Mouse (Mus musculus) forebrain, embryonic 16.5 days (tissue): ENCODE measurements at regions not wholly inside any gene's neighbourhood (a gene's known extent, or its start where the extent isn't known, plus 50 kb on each side); places are given as distances from the start of the nearest gene placed in this dataset.
A peak's percentile ranks its signal among the peaks of the same experiment; 100 is the strongest.

Source experiments
- ATAC-seq: fragments of 200-750 bp; cut with Nextera tagmentation; 2 replicates; pipeline ENCODE4 v1.8.0; 2017; ENCODE audit warnings: mild to moderate bottlenecking, moderate library complexity
- H3K27ac ChIP-seq: fragments of 300-500 bp; sonication (generic); 2 replicates; pipeline ENCODE4 v1.5.1; 2014; ENCODE audit warnings: low read length, control low read depth
- H3K27me3 ChIP-seq: fragments of 300-500 bp; sonication (generic); replicated peaks from 2 replicates; pipeline ENCODE4 v1.6.1; 2014; ENCODE audit warnings: low read length; ENCODE audit not compliant: control insufficient read depth, insufficient read depth
- H3K36me3 ChIP-seq: fragments of 300-500 bp; sonication (generic); 2 replicates; pipeline ENCODE4 v1.6.1; 2014; ENCODE audit not compliant: control insufficient read depth, insufficient read depth
- H3K4me1 ChIP-seq: fragments of 300-500 bp; sonication (generic); replicated peaks from 2 replicates; pipeline ENCODE4 v1.6.1; 2014; ENCODE audit warnings: low read length; ENCODE audit not compliant: control insufficient read depth, insufficient read depth
- H3K4me2 ChIP-seq: fragments of 300-500 bp; sonication (generic); 2 replicates; pipeline ENCODE4 v1.6.1; 2014; ENCODE audit warnings: mild to moderate bottlenecking, low read length, control low read depth
- H3K4me3 ChIP-seq: fragments of 300-500 bp; sonication (generic); replicated peaks from 2 replicates; pipeline ENCODE4 v1.5.1; 2014; ENCODE audit warnings: mild to moderate bottlenecking, low read length, control low read depth
- H3K9ac ChIP-seq: fragments of 300-500 bp; sonication (generic); replicated peaks from 2 replicates; pipeline ENCODE4 v1.6.1; 2014; ENCODE audit warnings: low read depth, low read length, control low read depth
- H3K9me3 ChIP-seq: fragments of 300-500 bp; sonication (generic); 2 replicates; pipeline ENCODE4 v1.6.1; 2016; ENCODE audit warnings: low read length; ENCODE audit not compliant: control insufficient read depth
- WGBS: fragments of 180-500 bp; shearing (Covaris S2); extraction: QIAGEN DNeasy Blood & Tissue Kit; methylation state at CpG from one replicate; pipeline ENCODE4 v1.1.7; 2014; 5-methylcytosine and 5-hydroxymethylcytosine counted together

DNA sequence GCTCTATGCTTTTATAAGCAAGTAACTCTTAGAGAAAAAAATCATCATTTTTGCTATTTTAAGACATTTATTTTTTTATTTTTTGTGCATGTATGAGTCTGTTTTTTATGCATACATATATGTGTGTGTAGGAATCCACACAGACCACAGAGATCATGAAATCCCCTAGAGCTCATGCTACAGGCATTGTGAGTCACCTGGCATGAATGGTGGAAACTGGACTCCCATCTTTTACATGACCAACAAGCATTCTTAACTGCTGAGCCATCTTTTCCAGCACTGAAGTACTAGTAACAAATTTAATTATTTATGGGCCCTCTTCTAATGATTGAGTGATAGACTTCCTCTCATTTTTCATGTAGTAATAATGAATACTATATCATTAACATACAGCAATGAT lies 2531.8 kb upstream of the Gm6569 start:
- Histone ChIP-seq H3K27me3 (no peaks in the 10 kb centered on the region), H3K9ac (no peak overlapping the region), H3K4me2 (no peak overlapping the region), H3K27ac (no peak overlapping the region), H3K36me3 (no peaks in the 10 kb centered on the region), H3K4me1 (no peaks in the 10 kb centered on the region), H3K4me3 (no peak overlapping the region), H3K9me3 (no peaks in the 10 kb centered on the region)
- no peak for ATAC-seq

DNA sequence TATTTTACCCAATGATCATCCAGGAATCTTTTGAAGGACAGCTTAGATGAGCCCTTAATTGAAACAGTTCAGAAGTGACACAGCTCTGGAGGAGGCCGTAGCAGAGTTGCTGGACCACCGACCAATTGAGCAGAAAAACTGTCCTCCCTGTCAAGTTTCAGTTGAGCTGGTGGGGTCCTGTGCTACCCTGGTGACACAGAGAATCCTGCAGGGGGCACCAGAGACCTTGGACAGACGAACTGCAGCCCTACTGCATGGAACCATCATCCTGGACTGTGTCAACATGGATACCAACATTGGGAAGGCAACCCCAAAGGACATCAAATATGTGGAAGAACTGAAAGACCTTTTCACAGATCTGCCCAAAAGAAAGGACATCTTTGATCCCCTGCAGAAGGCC lies 2524.1 kb upstream of the Gm6569 start:
- no peak for ATAC-seq

GRCm38 (mm10) chr15:71326596-71326995 lies 2507.8 kb upstream of the Gm6569 start:
- Histone ChIP-seq H3K9ac (no peak overlapping the region), H3K27ac (no peak overlapping the region), H3K36me3 (no peaks in the 10 kb centered on the region), H3K4me3 (no peak overlapping the region), H3K4me1 (no peaks in the 10 kb centered on the region), H3K27me3 (no peaks in the 10 kb centered on the region), H3K9me3 (no peaks in the 10 kb centered on the region), H3K4me2 (no peak overlapping the region)
- no peak for ATAC-seq
- WGBS: 82% methylated on average over 3 of the region's 3 CpGs

More for the DNA sequence above, 2524.1 kb upstream of the Gm6569 start:
- H3K4me3 ChIP-seq: no peak overlapping the region
- H3K4me1 ChIP-seq: no peaks in the 10 kb centered on the region
- no peak overlapping the region for H3K27ac ChIP-seq
- H3K27me3 ChIP-seq: no peaks in the 10 kb centered on the region
- 68% methylated on average over 3 of the region's 3 CpGs for WGBS
- H3K9ac ChIP-seq: no peak overlapping the region
- H3K36me3 ChIP-seq: no peaks in the 10 kb centered on the region
- H3K9me3 ChIP-seq: no peaks in the 10 kb centered on the region
- no peak overlapping the region for H3K4me2 ChIP-seq

DNA sequence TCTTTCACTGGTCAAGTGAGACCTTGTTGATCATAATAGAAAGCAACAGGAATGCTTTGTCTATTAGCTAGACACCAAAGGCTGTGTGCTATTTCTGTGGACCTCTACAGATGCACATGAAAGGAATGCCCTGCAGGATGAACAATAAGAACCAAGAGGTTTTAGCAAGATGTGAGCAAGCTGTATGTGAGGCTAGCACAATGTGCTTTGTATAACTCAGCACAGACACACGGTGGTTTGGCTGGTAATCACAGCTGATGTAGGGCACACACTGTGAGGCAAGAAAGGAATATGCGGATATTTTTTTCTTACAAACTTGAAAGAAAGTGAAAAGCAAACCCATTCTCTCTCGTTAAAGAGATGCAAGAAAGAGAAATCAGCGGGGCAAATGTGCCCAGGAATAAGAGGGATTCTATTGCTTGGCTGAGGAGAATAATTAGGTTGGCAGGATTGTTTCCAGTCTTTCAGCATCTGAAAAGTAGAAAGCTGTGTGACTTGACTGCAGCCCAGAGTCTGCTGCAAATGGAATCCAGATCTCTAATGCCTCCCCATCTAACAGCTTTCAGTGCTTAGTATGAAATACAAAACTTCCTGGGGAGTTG lies 2476.1 kb upstream of the Gm6569 start:
- ATAC-seq: peak; percentile 92
- H3K27me3 ChIP-seq: no peaks in the 10 kb centered on the region
- no peak overlapping the region; the same call in 1 of the 2 replicates for H3K27ac ChIP-seq
- 5% methylated on average over 4 of the region's 4 CpGs for WGBS
- no peaks in the 10 kb centered on the region for H3K36me3 ChIP-seq
- H3K9ac ChIP-seq: no peak overlapping the region
- H3K4me1 ChIP-seq: peaks cover 5% of the 10 kb centered on the region; the same call in 1 of the 2 replicates
- H3K9me3 ChIP-seq: no peaks in the 10 kb centered on the region
- no peak overlapping the region for H3K4me3 ChIP-seq
- no peak overlapping the region for H3K4me2 ChIP-seq

GRCm38 (mm10) chr15:71375775-71376174 lies 2458.6 kb upstream of the Gm6569 start:
- Histone ChIP-seq H3K27me3 (no peaks in the 10 kb centered on the region), H3K27ac (no peak overlapping the region), H3K4me2 (no peak overlapping the region), H3K36me3 (no peaks in the 10 kb centered on the region), H3K9me3 (no peaks in the 10 kb centered on the region), H3K4me1 (no peaks in the 10 kb centered on the region), H3K9ac (no peak overlapping the region), H3K4me3 (no peak overlapping the region)
- 31% methylated on average over 3 of the region's 3 CpGs for WGBS
- ATAC-seq: peak; percentile 92
